Comparison of ENCODE assay signal across 25 mouse cellular contexts in genomic region chr5:44218483-44218882, GRCm38 (mm10). TPM values are rescaled to one million over a fixed set of nuclear protein-coding genes. Genes with fewer than 3 reads are reported as not detected.
DNase-seq lines count a peak whose midpoint lies in the region; TF ChIP-seq lines count a peak whose summit lies in the region.
"Had no signal": no experiment of that assay in that cellular context is flagged by ENCODE, and none has a peak within 500 bp of the region (broad histone marks: within the 10 kb centered on the region; RNA-seq: fewer than 3 reads in every experiment).

No protein-coding gene starts in this region.

- DNase-seq in heart, adult 11 months: peak; percentile 70
- no peak for DNase-seq in heart, postnatal 10 days
- peak; percentile 42 for DNase-seq in lung, postnatal 36 days
- DNase-seq in lung, adult 2 months: no peak
- DNase-seq in thymus, postnatal 25 days: peak; percentile 35
- DNase-seq in thymus, postnatal 0 days (ENCODE audit: low spot score): no peak
- no peak for DNase-seq in frontal cortex, postnatal 10 days (ENCODE audit: low spot score in 2 of 2)
- DNase-seq: adrenal gland, postnatal 10 days; cerebellum, adult 8-10 months; cerebellum, postnatal 25 days; forebrain, postnatal 0 days; gastrocnemius, postnatal 14 days; heart, adult 2 months; heart, postnatal 36 days; kidney, adult 2 months; kidney, postnatal 36 days; right cerebral cortex, postnatal 25 days had no signal

- no peak for TF ChIP-seq POLR2A in lung, adult 2 months (IDR thresholded peaks at IDR 0.05; ENCODE audit: borderline replicate concordance, extremely low read depth, low read depth, low read length)

- 65% methylated on average over 4 of the region's 4 CpGs for WGBS in lung, adult 2 months

- H3K4me1 ChIP-seq in lung, adult 2 months (ENCODE audit: control insufficient read depth, insufficient read depth, low read length): peaks cover 4% of the 10 kb centered on the region
- H3K4me1 ChIP-seq: forebrain, embryonic 12.5 days; hindbrain, embryonic 12.5 days; intestine, embryonic 15.5 days had no signal

- no peak overlapping the region for H3K4me3 ChIP-seq in lung, adult 2 months (replicated peaks; ENCODE audit: extremely low read depth, low read depth, low read length)
- H3K4me3 ChIP-seq: embryonic facial prominence, embryonic 10.5 days; embryonic facial prominence, embryonic 15.5 days; forebrain, embryonic 12.5 days; heart, adult 2 months; heart, embryonic 13.5 days; hindbrain, embryonic 12.5 days; intestine, embryonic 15.5 days; layer of hippocampus, adult 2 months; liver, embryonic 15.5 days had no signal

- intact Hi-C loops in heart, postnatal 10 days (cut with DNase I): no loop called here

- no peak for TF ChIP-seq CTCF in lung, adult 2 months (IDR thresholded peaks at IDR 0.05; ENCODE audit: insufficient read depth, low read length)

RNA-seq across cellular contexts. Expression of gene Tapt1, which starts 7.9 kb away (rescaled TPM):
- 10 to 100 TPM; 26.7 to 27.5 TPM for total RNA-seq in heart, postnatal 10 days (2021)
- 26.1 and 31.8 TPM in 2 replicates for polyA plus RNA-seq in lung, adult 2 months (2012; rRNA removed)
- 104 and 126 TPM in 2 replicates for polyA plus RNA-seq in thymus, postnatal 0 days (2015; fragmentation: Nextera tagmentation; extraction: Ambion mirVana)

Comparison
In these comparisons a context has a peak if more than half of its experiments do, and no peak if none do; other contexts are left out.
1. DNase-seq: peak in heart, adult 11 months (single experiment), lung, postnatal 36 days (single experiment) and thymus, postnatal 25 days (single experiment); none in heart, postnatal 10 days (0 of 2), lung, adult 2 months (single experiment), thymus, postnatal 0 days (single experiment) and frontal cortex, postnatal 10 days (0 of 2).